Mouse (Mus musculus) heart, embryonic 14.5 days (tissue): ENCODE data around the gene Tgfbr3l. TPM values are rescaled to one million over a fixed set of nuclear protein-coding genes. Genes with fewer than 3 reads are reported as not detected.

Experiments used
- ATAC-seq: fragments of 200-750 bp; cut with Nextera tagmentation; 2 replicates; pipeline ENCODE4 v1.8.0; 2017; ENCODE audit warnings: low read depth, moderate TSS enrichment; ENCODE audit not compliant: insufficient number of reproducible peaks, insufficient read depth, low FRiP score
- H3K27ac ChIP-seq, 2 experiments: fragments of 200-500 bp in 1 of 2; fragments of 300-500 bp in 1 of 2; sonication (generic) in 1 of 2; replicated peaks in 1 of 2; 2 replicates each; pipeline ENCODE4 v1.5.1; 2012 to 2014; ENCODE audit warnings: low read depth in 2 of 2, low read length in 2 of 2, control low read depth in 1 of 2, mild to moderate bottlenecking in 1 of 2, mixed read lengths in 1 of 2; ENCODE audit not compliant: control insufficient read depth in 1 of 2, insufficient read depth in 1 of 2
- H3K27me3 ChIP-seq: fragments of 300-500 bp; sonication (generic); 2 replicates; pipeline ENCODE4 v1.6.1; 2014; ENCODE audit warnings: mild to moderate bottlenecking, low read length, control low read depth; ENCODE audit not compliant: control insufficient read depth, insufficient read depth
- H3K36me3 ChIP-seq: fragments of 300-500 bp; sonication (generic); 2 replicates; pipeline ENCODE4 v1.6.1; 2014; ENCODE audit warnings: mild to moderate bottlenecking, control low read depth, low read length, mixed read lengths; ENCODE audit not compliant: control insufficient read depth, insufficient read depth
- H3K4me1 ChIP-seq, 2 experiments: fragments of 200-500 bp in 1 of 2; fragments of 300-500 bp in 1 of 2; sonication (generic) in 1 of 2; 2 replicates each; pipeline ENCODE4 v1.6.1; 2012 to 2014; ENCODE audit warnings: low read length in 2 of 2, control low read depth in 1 of 2, mixed read lengths in 1 of 2; ENCODE audit not compliant: control insufficient read depth in 2 of 2, insufficient read depth in 2 of 2
- H3K4me2 ChIP-seq: fragments of 300-500 bp; sonication (generic); 2 replicates; pipeline ENCODE4 v1.6.1; 2014; ENCODE audit warnings: mild to moderate bottlenecking, low read length
- H3K4me3 ChIP-seq, 2 experiments: fragments of 200-500 bp in 1 of 2; fragments of 300-500 bp in 1 of 2; sonication (generic) in 1 of 2; 2 replicates each; pipeline ENCODE4 v1.5.1; 2012 to 2014; ENCODE audit warnings: low read length in 2 of 2, mild to moderate bottlenecking in 2 of 2, control low read depth in 1 of 2, low read depth in 1 of 2, moderate library complexity in 1 of 2; ENCODE audit not compliant: control insufficient read depth in 1 of 2, insufficient read depth in 1 of 2
- H3K9ac ChIP-seq: fragments of 300-500 bp; sonication (generic); 2 replicates; pipeline ENCODE4 v1.6.1; 2014; ENCODE audit warnings: mild to moderate bottlenecking, low read length
- H3K9me3 ChIP-seq: fragments of 300-500 bp; sonication (generic); 2 replicates; pipeline ENCODE4 v1.6.1; 2016; ENCODE audit warnings: low read length, control low read depth; ENCODE audit not compliant: control insufficient read depth
- WGBS: fragments of 180-500 bp; shearing (Covaris S2); extraction: QIAGEN DNeasy Blood & Tissue Kit; methylation state at CpG from one replicate; pipeline ENCODE4 v1.1.7; 2014; 5-methylcytosine and 5-hydroxymethylcytosine counted together
- polyA plus RNA-seq: library from polyadenylated mRNA; unstranded; fragments of >200 nt; fragmentation: Nextera tagmentation; extraction: Ambion mirVana; gene quantifications from 2 replicates; pipeline ENCODE4 v1.2.1, GENCODE M21; 2014

Tgfbr3l gene
- polyA plus RNA-seq, 1 experiment from 2014 or later = 2.6 TPM

- no peak for ATAC-seq
Measured at GRCm38 (mm10) chr8:4239193-4239890, 8.7 kb upstream of the Tgfbr3l start.

GRCm38 (mm10) chr8:4245061-4245460 is 3.0 kb upstream of the Tgfbr3l start:
- Histone ChIP-seq H3K27ac (no peak overlapping the region), H3K4me1 (peaks cover 11 to 14% of the 10 kb centered on the region in 2 experiments), H3K36me3 (peaks cover 83% of the 10 kb centered on the region), H3K4me2 (no peak overlapping the region), H3K27me3 (no peaks in the 10 kb centered on the region), H3K9me3 (no peaks in the 10 kb centered on the region), H3K9ac (no peak overlapping the region), H3K4me3 (no peak overlapping the region)
- 90% methylated on average over 5 of the region's 5 CpGs for WGBS
- ATAC-seq = no peak

More at GRCm38 (mm10) chr8:4239193-4239890, 8.7 kb upstream of the Tgfbr3l start:
- WGBS = 10% methylated on average over 19 of the region's 19 CpGs
- peak overlapping the region; percentile 69 to 72 for H3K4me3 ChIP-seq
- peaks cover 14 to 17% of the 10 kb centered on the region in 2 experiments for H3K4me1 ChIP-seq
- no peaks in the 10 kb centered on the region for H3K27me3 ChIP-seq
- H3K27ac ChIP-seq = peak overlapping the region; percentile 9 to 93
- H3K36me3 ChIP-seq = peaks cover 43% of the 10 kb centered on the region
- H3K9me3 ChIP-seq = no peaks in the 10 kb centered on the region
- H3K9ac ChIP-seq = peak overlapping the region; percentile 78
- H3K4me2 ChIP-seq = peak overlapping the region; percentile 79

- WGBS = 88% methylated on average over 13 of the region's 13 CpGs
- H3K27ac ChIP-seq = no peak overlapping the region
Measured at GRCm38 (mm10) chr8:4245737-4246136, 2.3 kb upstream of the Tgfbr3l start.

GRCm38 (mm10) chr8:4247241-4247640 is 773 bp upstream of the Tgfbr3l start:
- Histone ChIP-seq H3K9me3 (no peaks in the 10 kb centered on the region), H3K4me3 (no peak overlapping the region), H3K4me2 (no peak overlapping the region), H3K4me1 (peaks cover 8 to 11% of the 10 kb centered on the region in 2 experiments; a peak in 3 of 4 replicates), H3K27me3 (no peaks in the 10 kb centered on the region), H3K9ac (no peak overlapping the region), H3K36me3 (peaks cover 61% of the 10 kb centered on the region), H3K27ac (no peak overlapping the region)
- 79% methylated on average over 8 of the region's 8 CpGs for WGBS
- ATAC-seq = no peak

More at GRCm38 (mm10) chr8:4245737-4246136, 2.3 kb upstream of the Tgfbr3l start:
- Histone ChIP-seq H3K4me1 (peaks cover 8 to 10% of the 10 kb centered on the region in 2 experiments; a peak in 3 of 4 replicates), H3K27me3 (no peaks in the 10 kb centered on the region), H3K9me3 (no peaks in the 10 kb centered on the region), H3K4me2 (no peak overlapping the region), H3K36me3 (peaks cover 77% of the 10 kb centered on the region), H3K9ac (no peak overlapping the region), H3K4me3 (no peak overlapping the region)
- ATAC-seq = no peak

GRCm38 (mm10) chr8:4249213-4249612 is 1.2 kb downstream of the Tgfbr3l start:
- Histone ChIP-seq H3K4me2 (peak overlapping the region; percentile 60), H3K4me1 (peaks cover 15 to 22% of the 10 kb centered on the region in 2 experiments), H3K4me3 (peak overlapping the region in 1 of 2 experiments; percentile 16; a peak in 1 of 4 replicates), H3K27ac (peak overlapping the region; percentile 4 to 53; a peak in 3 of 4 replicates), H3K9ac (peak overlapping the region; percentile 52), H3K36me3 (peaks cover 42% of the 10 kb centered on the region), H3K27me3 (no peaks in the 10 kb centered on the region), H3K9me3 (no peaks in the 10 kb centered on the region)
- WGBS = 13% methylated on average over 29 of the region's 29 CpGs
- ATAC-seq = no peak

- Histone ChIP-seq H3K9ac (no peak overlapping the region), H3K9me3 (no peaks in the 10 kb centered on the region), H3K4me3 (no peak overlapping the region), H3K4me1 (peaks cover 15 to 24% of the 10 kb centered on the region in 2 experiments), H3K36me3 (peaks cover 42% of the 10 kb centered on the region), H3K4me2 (no peak overlapping the region), H3K27ac (no peak overlapping the region), H3K27me3 (no peaks in the 10 kb centered on the region)
- no peak for ATAC-seq
- 37% methylated on average over 26 of the region's 26 CpGs for WGBS
Measured at GRCm38 (mm10) chr8:4250306-4250970, 2.4 kb downstream of the Tgfbr3l start.

GRCm38 (mm10) chr8:4252116-4252760 is 4.2 kb downstream of the Tgfbr3l start:
- H3K9ac ChIP-seq = peak overlapping the region; percentile 90
- no peaks in the 10 kb centered on the region for H3K27me3 ChIP-seq
- no peak for ATAC-seq
- peaks cover 40% of the 10 kb centered on the region for H3K36me3 ChIP-seq
- H3K4me3 ChIP-seq = peak overlapping the region; percentile 89 to 93
- H3K9me3 ChIP-seq = no peaks in the 10 kb centered on the region
- peak overlapping the region in 1 of 2 experiments; percentile 88; a peak in 1 of 4 replicates for H3K27ac ChIP-seq
- 42% methylated on average over 8 of the region's 8 CpGs for WGBS
- peaks cover 15 to 27% of the 10 kb centered on the region in 2 experiments for H3K4me1 ChIP-seq
- peak overlapping the region; percentile 79 for H3K4me2 ChIP-seq
